Mouse (Mus musculus): Measurements from ENCODE around the gene Ypel1. TPM values are rescaled to one million over a fixed set of nuclear protein-coding genes. Genes with fewer than 3 reads are reported as not detected.
A peak's percentile ranks its signal among the peaks of the same experiment; 100 is the strongest.

The Ypel1 gene
- total and polyA plus RNA-seq, 3 experiments = 0.42 to 1.1 TPM; not detected in 1

DNA sequence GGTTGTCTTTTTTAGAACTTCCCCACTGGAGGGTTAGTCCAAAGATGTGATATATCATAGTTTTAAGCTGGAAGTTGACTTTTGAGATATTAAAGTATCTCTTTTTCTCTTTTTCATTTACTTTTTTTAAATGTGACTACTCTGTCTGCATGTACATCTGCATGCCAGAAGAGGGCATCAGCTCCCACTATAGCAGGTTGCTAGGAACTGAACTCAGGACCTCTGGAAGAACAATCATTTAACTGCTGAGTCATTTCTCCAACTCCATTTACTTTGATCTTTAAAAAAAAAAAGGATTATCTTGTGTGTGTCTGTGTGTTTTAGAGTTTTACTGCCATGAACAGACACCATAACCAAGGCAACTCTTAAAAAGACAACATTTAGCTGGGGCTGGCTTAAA is 7.4 kb downstream of the Ypel1 start:
- no peaks in the 10 kb centered on the region for H3K79me2 ChIP-seq (ENCODE audit: control insufficient read depth, insufficient read depth, low read length, poor library complexity)
- peak; percentile 43 for DNase-seq (ENCODE audit: low read depth, low spot score)
- H3K4me3 ChIP-seq (ENCODE audit: control insufficient read depth in 1 of 2, insufficient read depth in 1 of 2, low read depth in 2 of 2, low read length in 2 of 2) = no peak overlapping the region
- no peak for TF ChIP-seq NRF1 (IDR thresholded peaks at IDR 0.05; ENCODE audit: insufficient read depth, low read depth, low read length, poor library complexity, severe bottlenecking)
- peak; percentile 18 to 45 (median 22); a peak in 4 of 6 replicates for TF ChIP-seq CTCF (IDR thresholded peaks at IDR 0.05 in 2 of 3, conservative IDR thresholded peaks at IDR 0.05 in 1 of 3; ENCODE audit: control insufficient read depth in 1 of 3, insufficient read depth in 1 of 3, low read depth in 2 of 3, low read length in 3 of 3, poor library complexity in 1 of 3, severe bottlenecking in 1 of 3)
- TF ChIP-seq ETS1 (IDR thresholded peaks at IDR 0.05; ENCODE audit: low read depth, low read length) = no peak
- peak; percentile 28; the same call in 1 of the 2 replicates for TF ChIP-seq ZNF384 (IDR thresholded peaks at IDR 0.05; ENCODE audit: low read depth, low read length)
- peak; percentile 38 for TF ChIP-seq SMC3 (IDR thresholded peaks at IDR 0.05; ENCODE audit: low read depth, low read length)
- peak; percentile 23; the same call in 1 of the 2 replicates for TF ChIP-seq ZC3H11A (IDR thresholded peaks at IDR 0.05; ENCODE audit: low read depth, low read length)
- no peak for TF ChIP-seq BHLHE40 (IDR thresholded peaks at IDR 0.05; ENCODE audit: borderline replicate concordance, low read depth, low read length)
- TF ChIP-seq JUND (IDR thresholded peaks at IDR 0.05; ENCODE audit: low read depth, low read length) = no peak
- no peak for TF ChIP-seq ELF1 (IDR thresholded peaks at IDR 0.05; ENCODE audit: low read depth, low read length)
- TF ChIP-seq RAD21 (IDR thresholded peaks at IDR 0.05; ENCODE audit: low read depth, low read length) = peak; percentile 33
- H3K27ac ChIP-seq (ENCODE audit: control insufficient read depth, low read depth, low read length) = no peak overlapping the region
- no peak overlapping the region for H3K9ac ChIP-seq (ENCODE audit: control insufficient read depth, low read depth, low read length, poor library complexity, severe bottlenecking)
- H3K27me3 ChIP-seq (ENCODE audit: control insufficient read depth in 1 of 2, insufficient read depth in 2 of 2, low read length in 2 of 2) = no peaks in the 10 kb centered on the region
- H3K9me3 ChIP-seq (replicated peaks; ENCODE audit: insufficient read depth, low read length) = no peaks in the 10 kb centered on the region
- H3K36me3 ChIP-seq (ENCODE audit: control insufficient read depth in 1 of 2, insufficient read depth in 2 of 2, low read length in 2 of 2) = no peaks in the 10 kb centered on the region
- H3K4me1 ChIP-seq (ENCODE audit: control insufficient read depth in 1 of 2, insufficient read depth in 2 of 2, low read length in 2 of 2) = 0 out of 4 replicates have a peak, but pooled peaks cover 0 to 3% of the 10 kb centered on the region in 2 experiments

DNA sequence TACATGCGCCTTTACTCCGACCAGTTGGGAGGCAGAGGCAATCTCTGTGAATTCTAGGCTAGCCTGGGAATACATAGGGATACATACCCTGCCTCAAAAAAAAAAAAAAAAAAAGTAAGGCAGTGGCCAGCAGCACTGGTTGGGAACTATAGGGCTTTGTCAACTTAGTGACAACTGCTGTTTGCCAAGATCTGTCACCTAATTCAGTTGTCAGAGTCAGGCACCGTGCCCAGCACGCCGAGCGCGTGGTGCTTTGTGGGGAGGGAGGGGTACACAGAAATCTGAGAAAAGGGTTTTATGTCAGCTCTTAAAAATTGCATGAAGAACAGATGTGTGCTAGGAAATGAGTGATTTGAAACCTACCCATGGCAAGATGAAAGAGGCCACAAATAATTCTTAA is 8.6 kb downstream of the Ypel1 start:
- no peak overlapping the region for H3K4me3 ChIP-seq (ENCODE audit: control insufficient read depth in 1 of 2, insufficient read depth in 1 of 2, low read depth in 2 of 2, low read length in 2 of 2)
- H3K9me3 ChIP-seq (replicated peaks; ENCODE audit: insufficient read depth, low read length) = no peaks in the 10 kb centered on the region
- TF ChIP-seq GATA1 (IDR thresholded peaks at IDR 0.05; ENCODE audit: low read depth, low read length) (no peak), ZNF384 (IDR thresholded peaks at IDR 0.05; ENCODE audit: low read depth, low read length) (0 out of 2 replicates have a peak, but pooled peaks have one; percentile 16)
- H3K36me3 ChIP-seq (ENCODE audit: control insufficient read depth in 1 of 2, insufficient read depth in 2 of 2, low read length in 2 of 2) = no peaks in the 10 kb centered on the region
- no peak for DNase-seq (ENCODE audit: low read depth, low spot score)
- H3K27ac ChIP-seq (ENCODE audit: control insufficient read depth, low read depth, low read length) = no peak overlapping the region
- H3K79me2 ChIP-seq (ENCODE audit: control insufficient read depth, insufficient read depth, low read length, poor library complexity) = no peaks in the 10 kb centered on the region
- H3K27me3 ChIP-seq (ENCODE audit: control insufficient read depth in 1 of 2, insufficient read depth in 2 of 2, low read length in 2 of 2) = no peaks in the 10 kb centered on the region
- 0 out of 4 replicates have a peak, but pooled peaks cover 0 to 3% of the 10 kb centered on the region in 2 experiments for H3K4me1 ChIP-seq (ENCODE audit: control insufficient read depth in 1 of 2, insufficient read depth in 2 of 2, low read length in 2 of 2)
- H3K9ac ChIP-seq (ENCODE audit: control insufficient read depth, low read depth, low read length, poor library complexity, severe bottlenecking) = no peak overlapping the region

DNA sequence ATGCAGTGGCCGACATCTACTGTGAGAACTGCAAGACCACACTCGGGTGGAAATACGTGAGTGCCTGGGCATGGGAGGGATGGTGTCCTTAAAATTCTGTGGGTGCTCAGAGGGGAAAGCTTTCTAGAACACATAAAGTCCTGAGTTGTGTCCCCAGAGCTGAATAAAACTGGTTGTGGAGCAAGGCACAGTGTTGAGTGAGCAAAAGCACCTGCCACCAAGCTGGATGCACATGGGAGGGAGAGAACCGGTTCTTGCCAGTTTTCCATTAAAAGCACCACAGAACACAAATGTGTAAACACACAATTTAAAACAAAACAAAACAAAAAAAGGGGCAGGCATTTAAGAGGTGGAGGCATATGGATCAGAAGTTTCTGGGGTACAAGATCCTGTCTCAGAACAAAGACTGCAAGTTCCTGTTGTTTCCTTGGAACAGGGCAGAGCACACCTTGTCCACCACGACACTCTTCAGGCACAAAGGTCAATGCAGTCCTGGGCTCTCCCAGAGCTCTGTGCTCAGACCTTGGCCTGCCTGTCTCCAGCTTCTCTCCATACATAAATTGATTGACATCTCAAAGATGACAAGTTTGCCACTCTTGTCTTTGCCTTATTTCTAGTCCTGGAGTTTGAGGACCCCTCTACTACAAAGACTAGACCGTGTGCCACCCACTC is 12.8 kb downstream of the Ypel1 start:
- TF ChIP-seq ELF1 (IDR thresholded peaks at IDR 0.05; ENCODE audit: low read depth, low read length) (no peak), POLR2AphosphoS5 (IDR thresholded peaks at IDR 0.05; ENCODE audit: borderline replicate concordance, low read depth, low read length) (no peak), POLR2A (IDR thresholded peaks at IDR 0.05; ENCODE audit: control insufficient read depth in 1 of 2, insufficient read depth in 1 of 2, low read depth in 1 of 2, low read length in 2 of 2, poor library complexity in 1 of 2) (no peak), USF2 (IDR thresholded peaks at IDR 0.05; ENCODE audit: borderline replicate concordance in 1 of 2, insufficient read depth in 1 of 2, low read depth in 1 of 2, low read length in 2 of 2) (no peak), NRF1 (IDR thresholded peaks at IDR 0.05; ENCODE audit: insufficient read depth, low read depth, low read length, poor library complexity, severe bottlenecking) (no peak), BHLHE40 (IDR thresholded peaks at IDR 0.05; ENCODE audit: borderline replicate concordance, low read depth, low read length) (no peak), CHD2 (IDR thresholded peaks at IDR 0.05; ENCODE audit: low read length) (no peak), ZC3H11A (IDR thresholded peaks at IDR 0.05; ENCODE audit: low read depth, low read length) (no peak), ZKSCAN1 (IDR thresholded peaks at IDR 0.05; ENCODE audit: low read depth, low read length) (no peak), TCF12 (IDR thresholded peaks at IDR 0.05; ENCODE audit: low read depth, low read length) (no peak), SMC3 (IDR thresholded peaks at IDR 0.05; ENCODE audit: low read depth, low read length) (no peak), E2F4 (IDR thresholded peaks at IDR 0.05; ENCODE audit: borderline replicate concordance, low read depth, low read length) (no peak), MYB (IDR thresholded peaks at IDR 0.05; ENCODE audit: low read depth, low read length) (no peak), TBP (IDR thresholded peaks at IDR 0.05; ENCODE audit: low read depth, low read length) (no peak), JUND (IDR thresholded peaks at IDR 0.05; ENCODE audit: low read depth, low read length) (no peak), GATA1 (IDR thresholded peaks at IDR 0.05; ENCODE audit: low read depth, low read length) (no peak), TAL1 (IDR thresholded peaks at IDR 0.05; ENCODE audit: low read length) (no peak), KAT2A (conservative IDR thresholded peaks at IDR 0.05; ENCODE audit: low read depth, low read length) (no peak)
- Histone ChIP-seq H3K9ac (ENCODE audit: control insufficient read depth, low read depth, low read length, poor library complexity, severe bottlenecking) (no peak overlapping the region), H3K9me3 (replicated peaks; ENCODE audit: insufficient read depth, low read length) (no peaks in the 10 kb centered on the region), H3K79me2 (ENCODE audit: control insufficient read depth, insufficient read depth, low read length, poor library complexity) (no peaks in the 10 kb centered on the region), H3K27me3 (ENCODE audit: control insufficient read depth in 1 of 2, insufficient read depth in 2 of 2, low read length in 2 of 2) (no peaks in the 10 kb centered on the region), H3K27ac (ENCODE audit: control insufficient read depth, low read depth, low read length) (no peak overlapping the region), H3K4me1 (ENCODE audit: control insufficient read depth in 1 of 2, insufficient read depth in 2 of 2, low read length in 2 of 2) (0 out of 4 replicates have a peak, but pooled peaks cover 0 to 3% of the 10 kb centered on the region in 2 experiments), H3K4me3 (ENCODE audit: control insufficient read depth in 1 of 2, insufficient read depth in 1 of 2, low read depth in 2 of 2, low read length in 2 of 2) (no peak overlapping the region), H3K36me3 (ENCODE audit: control insufficient read depth in 1 of 2, insufficient read depth in 2 of 2, low read length in 2 of 2) (peaks cover 0 to 1% of the 10 kb centered on the region in 2 experiments; a peak in 1 of 4 replicates)
- DNase-seq (ENCODE audit: low read depth, low spot score) = no peak

All from MEL (cell line).